Mouse (Mus musculus): ENCODE data around the gene Traf3ip2. TPM values are rescaled to one million over a fixed set of nuclear protein-coding genes. Genes with fewer than 3 reads are reported as not detected.

Gene Traf3ip2
- polyA plus RNA-seq, 1 experiment from 2014 or later: 5.7 TPM

GRCm38 (mm10) chr10:39582385-39582784 lies 30.3 kb upstream of the Traf3ip2 start:
- Histone ChIP-seq H3K4me1 (ENCODE audit: control insufficient read depth, insufficient read depth, low read length) (peaks cover 8% of the 10 kb centered on the region), H3K27me3 (ENCODE audit: control insufficient read depth, insufficient read depth, low read length) (no peaks in the 10 kb centered on the region), H3K9ac (replicated peaks; ENCODE audit: low read depth, low read length) (no peak overlapping the region), H3K36me3 (ENCODE audit: control insufficient read depth, insufficient read depth, low read length) (no peaks in the 10 kb centered on the region), H3K9me3 (ENCODE audit: control insufficient read depth, low read length) (no peaks in the 10 kb centered on the region), H3K27ac (ENCODE audit: low read depth, low read length) (no peak overlapping the region), H3K4me2 (ENCODE audit: low read depth, low read length) (no peak overlapping the region), H3K4me3 (ENCODE audit: low read depth, low read length) (no peak overlapping the region)
- no peak for ATAC-seq (ENCODE audit: low read depth)
- 73% methylated on average over 2 of the region's 2 CpGs for WGBS

GRCm38 (mm10) chr10:39583718-39584117 lies 29.0 kb upstream of the Traf3ip2 start:
- Histone ChIP-seq H3K4me2 (ENCODE audit: low read depth, low read length) (no peak overlapping the region), H3K9ac (replicated peaks; ENCODE audit: low read depth, low read length) (no peak overlapping the region), H3K4me1 (ENCODE audit: control insufficient read depth, insufficient read depth, low read length) (peaks cover 21% of the 10 kb centered on the region), H3K27ac (ENCODE audit: low read depth, low read length) (no peak overlapping the region; the same call in 1 of the 2 replicates), H3K4me3 (ENCODE audit: low read depth, low read length) (no peak overlapping the region), H3K36me3 (ENCODE audit: control insufficient read depth, insufficient read depth, low read length) (no peaks in the 10 kb centered on the region), H3K27me3 (ENCODE audit: control insufficient read depth, insufficient read depth, low read length) (no peaks in the 10 kb centered on the region), H3K9me3 (ENCODE audit: control insufficient read depth, low read length) (no peaks in the 10 kb centered on the region)
- 76% methylated on average over 12 of the region's 12 CpGs for whole genome bisulfite sequencing
- no peak for ATAC-seq (ENCODE audit: low read depth)

- Histone ChIP-seq H3K9ac (replicated peaks; ENCODE audit: low read depth, low read length) (no peak overlapping the region), H3K4me2 (ENCODE audit: low read depth, low read length) (no peak overlapping the region), H3K27ac (ENCODE audit: low read depth, low read length) (peak overlapping the region; percentile 85), H3K4me3 (ENCODE audit: low read depth, low read length) (no peak overlapping the region), H3K9me3 (ENCODE audit: control insufficient read depth, low read length) (no peaks in the 10 kb centered on the region), H3K27me3 (ENCODE audit: control insufficient read depth, insufficient read depth, low read length) (no peaks in the 10 kb centered on the region), H3K4me1 (ENCODE audit: control insufficient read depth, insufficient read depth, low read length) (peaks cover 21% of the 10 kb centered on the region), H3K36me3 (ENCODE audit: control insufficient read depth, insufficient read depth, low read length) (no peaks in the 10 kb centered on the region)
- peak; percentile 66; the same call in 1 of the 2 replicates for ATAC-seq (ENCODE audit: low read depth)
- WGBS: 28% methylated on average over 5 of the region's 5 CpGs
Observed at GRCm38 (mm10) chr10:39587290-39587925, 25.3 kb upstream of the Traf3ip2 start.

- Histone ChIP-seq H3K4me1 (ENCODE audit: control insufficient read depth, insufficient read depth, low read length) (peaks cover 21% of the 10 kb centered on the region), H3K36me3 (ENCODE audit: control insufficient read depth, insufficient read depth, low read length) (no peaks in the 10 kb centered on the region), H3K4me3 (ENCODE audit: low read depth, low read length) (no peak overlapping the region), H3K9me3 (ENCODE audit: control insufficient read depth, low read length) (no peaks in the 10 kb centered on the region), H3K9ac (replicated peaks; ENCODE audit: low read depth, low read length) (peak overlapping the region; percentile 18; the same call in 1 of the 2 replicates), H3K27ac (ENCODE audit: low read depth, low read length) (peak overlapping the region; percentile 85), H3K27me3 (ENCODE audit: control insufficient read depth, insufficient read depth, low read length) (no peaks in the 10 kb centered on the region), H3K4me2 (ENCODE audit: low read depth, low read length) (no peak overlapping the region)
- 28% methylated on average over 8 of the region's 8 CpGs for whole genome bisulfite sequencing
- peak; percentile 75 for ATAC-seq (ENCODE audit: low read depth)
Observed at GRCm38 (mm10) chr10:39587973-39588746, 24.6 kb upstream of the Traf3ip2 start.

GRCm38 (mm10) chr10:39589765-39590546 lies 22.8 kb upstream of the Traf3ip2 start:
- 81% methylated on average over 19 of the region's 19 CpGs for WGBS
- Histone ChIP-seq H3K4me1 (ENCODE audit: control insufficient read depth, insufficient read depth, low read length) (peaks cover 21% of the 10 kb centered on the region), H3K27ac (ENCODE audit: low read depth, low read length) (no peak overlapping the region), H3K4me3 (ENCODE audit: low read depth, low read length) (no peak overlapping the region), H3K27me3 (ENCODE audit: control insufficient read depth, insufficient read depth, low read length) (no peaks in the 10 kb centered on the region), H3K36me3 (ENCODE audit: control insufficient read depth, insufficient read depth, low read length) (no peaks in the 10 kb centered on the region), H3K4me2 (ENCODE audit: low read depth, low read length) (no peak overlapping the region), H3K9ac (replicated peaks; ENCODE audit: low read depth, low read length) (no peak overlapping the region), H3K9me3 (ENCODE audit: control insufficient read depth, low read length) (no peaks in the 10 kb centered on the region)
- ATAC-seq (ENCODE audit: low read depth): no peak

GRCm38 (mm10) chr10:39590629-39591028 lies 22.1 kb upstream of the Traf3ip2 start:
- H3K27ac ChIP-seq (ENCODE audit: low read depth, low read length): no peak overlapping the region
- no peak overlapping the region for H3K9ac ChIP-seq (replicated peaks; ENCODE audit: low read depth, low read length)
- no peaks in the 10 kb centered on the region for H3K27me3 ChIP-seq (ENCODE audit: control insufficient read depth, insufficient read depth, low read length)
- H3K4me1 ChIP-seq (ENCODE audit: control insufficient read depth, insufficient read depth, low read length): peaks cover 21% of the 10 kb centered on the region
- no peaks in the 10 kb centered on the region for H3K9me3 ChIP-seq (ENCODE audit: control insufficient read depth, low read length)
- WGBS: 94% methylated on average over 10 of the region's 10 CpGs
- no peak overlapping the region for H3K4me3 ChIP-seq (ENCODE audit: low read depth, low read length)
- no peak overlapping the region for H3K4me2 ChIP-seq (ENCODE audit: low read depth, low read length)
- no peak for ATAC-seq (ENCODE audit: low read depth)
- no peaks in the 10 kb centered on the region for H3K36me3 ChIP-seq (ENCODE audit: control insufficient read depth, insufficient read depth, low read length)

- Histone ChIP-seq H3K4me1 (ENCODE audit: control insufficient read depth, insufficient read depth, low read length) (peaks cover 22% of the 10 kb centered on the region), H3K27me3 (ENCODE audit: control insufficient read depth, insufficient read depth, low read length) (no peaks in the 10 kb centered on the region), H3K27ac (ENCODE audit: low read depth, low read length) (no peak overlapping the region), H3K4me3 (ENCODE audit: low read depth, low read length) (no peak overlapping the region), H3K9me3 (ENCODE audit: control insufficient read depth, low read length) (no peaks in the 10 kb centered on the region), H3K36me3 (ENCODE audit: control insufficient read depth, insufficient read depth, low read length) (no peaks in the 10 kb centered on the region), H3K9ac (replicated peaks; ENCODE audit: low read depth, low read length) (no peak overlapping the region), H3K4me2 (ENCODE audit: low read depth, low read length) (no peak overlapping the region)
- no peak for ATAC-seq (ENCODE audit: low read depth)
- 69% methylated on average over 4 of the region's 4 CpGs for WGBS
Observed at GRCm38 (mm10) chr10:39592501-39592900, 20.2 kb upstream of the Traf3ip2 start.

GRCm38 (mm10) chr10:39594716-39595115 lies 18.0 kb upstream of the Traf3ip2 start:
- 73% methylated on average over 1 of the region's 1 CpGs for WGBS
- H3K9me3 ChIP-seq (ENCODE audit: control insufficient read depth, low read length): no peaks in the 10 kb centered on the region
- peaks cover 15% of the 10 kb centered on the region for H3K4me1 ChIP-seq (ENCODE audit: control insufficient read depth, insufficient read depth, low read length)
- H3K9ac ChIP-seq (replicated peaks; ENCODE audit: low read depth, low read length): no peak overlapping the region
- H3K27ac ChIP-seq (ENCODE audit: low read depth, low read length): no peak overlapping the region
- H3K27me3 ChIP-seq (ENCODE audit: control insufficient read depth, insufficient read depth, low read length): no peaks in the 10 kb centered on the region
- no peak for ATAC-seq (ENCODE audit: low read depth)
- H3K4me3 ChIP-seq (ENCODE audit: low read depth, low read length): no peak overlapping the region
- no peak overlapping the region for H3K4me2 ChIP-seq (ENCODE audit: low read depth, low read length)
- no peaks in the 10 kb centered on the region for H3K36me3 ChIP-seq (ENCODE audit: control insufficient read depth, insufficient read depth, low read length)

GRCm38 (mm10) chr10:39595862-39596261 lies 16.9 kb upstream of the Traf3ip2 start:
- ATAC-seq (ENCODE audit: low read depth): no peak

More at GRCm38 (mm10) chr10:39595862-39596261, 16.9 kb upstream of the Traf3ip2 start:
- no peak overlapping the region for H3K27ac ChIP-seq (ENCODE audit: low read depth, low read length)
- H3K9ac ChIP-seq (replicated peaks; ENCODE audit: low read depth, low read length): no peak overlapping the region
- no peaks in the 10 kb centered on the region for H3K36me3 ChIP-seq (ENCODE audit: control insufficient read depth, insufficient read depth, low read length)
- no peaks in the 10 kb centered on the region for H3K27me3 ChIP-seq (ENCODE audit: control insufficient read depth, insufficient read depth, low read length)
- H3K4me3 ChIP-seq (ENCODE audit: low read depth, low read length): no peak overlapping the region
- no peak overlapping the region for H3K4me2 ChIP-seq (ENCODE audit: low read depth, low read length)
- H3K9me3 ChIP-seq (ENCODE audit: control insufficient read depth, low read length): no peaks in the 10 kb centered on the region
- peaks cover 15% of the 10 kb centered on the region for H3K4me1 ChIP-seq (ENCODE audit: control insufficient read depth, insufficient read depth, low read length)
- WGBS: 76% methylated on average over 3 of the region's 3 CpGs

All from neural tube, embryonic 14.5 days (tissue).